Mouse (Mus musculus) intestine, embryonic 15.5 days (tissue): ENCODE data around the gene Dlst. TPM values are rescaled to one million over a fixed set of nuclear protein-coding genes. Genes with fewer than 3 reads are reported as not detected.

Source experiments
- ATAC-seq: fragments of 200-750 bp; cut with Nextera tagmentation; 2 replicates; pipeline ENCODE4 v1.8.0; 2017; ENCODE audit warnings: moderate TSS enrichment, moderate library complexity
- H3K27ac ChIP-seq: fragments of 300-500 bp; sonication (generic); 2 replicates; pipeline ENCODE4 v1.5.1; 2015; ENCODE audit warnings: mild to moderate bottlenecking, inconsistent platforms
- H3K27me3 ChIP-seq: fragments of 300-500 bp; sonication (generic); replicated peaks from 2 replicates; pipeline ENCODE4 v1.6.1; 2015; ENCODE audit warnings: inconsistent platforms
- H3K36me3 ChIP-seq: fragments of 300-500 bp; sonication (generic); 2 replicates; pipeline ENCODE4 v1.6.1; 2015; ENCODE audit warnings: inconsistent platforms
- H3K4me1 ChIP-seq: fragments of 300-500 bp; sonication (generic); replicated peaks from 2 replicates; pipeline ENCODE4 v1.6.1; 2015; ENCODE audit warnings: inconsistent platforms
- H3K4me2 ChIP-seq: fragments of 300-500 bp; sonication (generic); replicated peaks from 2 replicates; pipeline ENCODE4 v1.6.1; 2015; ENCODE audit warnings: mild to moderate bottlenecking, inconsistent platforms
- H3K4me3 ChIP-seq: fragments of 300-500 bp; sonication (generic); replicated peaks from 2 replicates; pipeline ENCODE4 v1.5.1; 2015; ENCODE audit warnings: inconsistent platforms
- H3K9ac ChIP-seq: fragments of 300-500 bp; sonication (generic); 2 replicates; pipeline ENCODE4 v1.6.1; 2015; ENCODE audit warnings: inconsistent platforms
- H3K9me3 ChIP-seq: fragments of 300-500 bp; sonication (generic); 2 replicates; pipeline ENCODE4 v1.6.1; 2016; ENCODE audit warnings: inconsistent platforms
- WGBS: fragments of 180-500 bp; shearing (Covaris S2); methylation state at CpG from one replicate; pipeline ENCODE4 v1.1.7; 2015; 5-methylcytosine and 5-hydroxymethylcytosine counted together
- polyA plus RNA-seq: library from polyadenylated mRNA; unstranded; fragments of >200 nt; fragmentation: Nextera tagmentation; extraction: Ambion mirVana; gene quantifications from 2 replicates; pipeline ENCODE4 v1.2.1, GENCODE M21; 2015

Dlst gene
- polyA plus RNA-seq, 1 experiment from 2014 or later: 117 TPM

DNA sequence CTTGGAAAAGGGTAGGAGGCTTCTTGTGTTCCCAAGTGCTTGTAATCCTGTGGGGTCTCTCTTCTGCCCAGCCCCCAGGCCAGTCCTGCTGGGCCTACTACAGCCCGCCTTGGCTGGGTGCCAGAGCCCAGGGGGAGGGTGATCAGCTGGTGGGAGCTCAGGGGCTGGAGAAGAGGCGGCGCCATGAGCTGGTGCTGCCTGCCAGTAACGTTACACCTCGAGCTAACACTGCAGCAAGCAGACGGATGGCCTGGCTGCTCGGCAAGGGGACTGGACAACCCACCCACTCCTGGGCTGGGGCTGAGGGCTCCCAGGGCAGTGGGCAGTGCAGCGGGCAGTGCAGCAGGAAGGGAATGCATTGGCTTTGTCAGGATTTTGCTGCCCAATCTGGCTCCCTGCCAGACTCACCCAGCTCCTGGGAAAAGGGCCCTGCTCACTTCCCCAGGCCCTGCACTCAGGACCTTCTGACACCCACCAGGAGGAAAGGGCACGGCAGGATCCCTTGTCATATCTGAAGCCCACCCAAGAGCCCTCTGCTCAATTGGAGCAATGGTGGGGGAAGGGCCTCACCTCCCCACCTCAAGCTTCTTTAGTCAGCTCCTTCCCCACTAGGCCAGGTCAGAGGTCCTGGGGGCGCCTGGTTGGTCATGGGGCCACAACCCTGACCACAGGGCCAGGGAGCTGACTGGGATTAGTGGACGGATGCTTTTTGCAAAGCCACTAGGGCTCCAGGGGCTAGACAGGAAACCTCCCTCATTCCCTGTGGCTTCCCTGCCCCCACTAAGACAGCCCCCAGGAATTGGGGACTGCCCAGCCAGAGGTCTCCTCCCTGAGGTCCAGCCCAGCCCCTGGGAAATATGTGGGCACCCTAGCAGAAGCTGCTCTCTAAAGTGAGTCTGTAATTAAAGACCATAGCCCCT, 65.6 kb downstream of the Dlst start:
- peak; percentile 70 for ATAC-seq
- H3K36me3 ChIP-seq: no peaks in the 10 kb centered on the region

GRCm38 (mm10) chr12:85176846-85177523, 66.4 kb downstream of the Dlst start:
- peak; percentile 82 for ATAC-seq
- Histone ChIP-seq H3K9me3 (no peaks in the 10 kb centered on the region), H3K36me3 (no peaks in the 10 kb centered on the region), H3K9ac (peak overlapping the region; percentile 43), H3K4me3 (peak overlapping the region; percentile 41), H3K4me2 (peak overlapping the region; percentile 91), H3K27ac (peak overlapping the region; percentile 44; the same call in 1 of the 2 replicates), H3K27me3 (no peaks in the 10 kb centered on the region; the same call in 1 of the 2 replicates), H3K4me1 (peaks cover 55% of the 10 kb centered on the region)
- 3% methylated on average over 32 of the region's 32 CpGs for WGBS

More for the DNA sequence above, 65.6 kb downstream of the Dlst start:
- no peaks in the 10 kb centered on the region for H3K9me3 ChIP-seq
- no peaks in the 10 kb centered on the region; the same call in 1 of the 2 replicates for H3K27me3 ChIP-seq
- H3K27ac ChIP-seq: peak overlapping the region; percentile 55
- peaks cover 48% of the 10 kb centered on the region for H3K4me1 ChIP-seq
- 25% methylated on average over 11 of the region's 11 CpGs for WGBS
- H3K4me3 ChIP-seq: peak overlapping the region; percentile 41
- peak overlapping the region; percentile 43 for H3K9ac ChIP-seq
- peak overlapping the region; percentile 91 for H3K4me2 ChIP-seq

- ATAC-seq: no peak
- Histone ChIP-seq H3K4me3 (peak within 1 kb of the TSS; percentile 41), H3K36me3 (no peaks in the 10 kb centered on the region), H3K27me3 (no peaks in the 10 kb centered on the region; the same call in 1 of the 2 replicates), H3K27ac (peak within 1 kb of the TSS; percentile 55; the same call in 1 of the 2 replicates), H3K4me1 (peaks cover 58% of the 10 kb centered on the region), H3K9ac (peak within 1 kb of the TSS; percentile 43), H3K9me3 (no peaks in the 10 kb centered on the region), H3K4me2 (peak within 1 kb of the TSS; percentile 91)
- WGBS: 84% methylated on average over 10 of the region's 10 CpGs
Measured at GRCm38 (mm10) chr12:85177740-85178239, 67.2 kb downstream of the Dlst start, which contains the start of gene Pgf. Pgf (minus strand) TSS chr12:85177790.

GRCm38 (mm10) chr12:85178294-85178693, 67.7 kb downstream of the Dlst start:
- Histone ChIP-seq H3K9me3 (no peaks in the 10 kb centered on the region), H3K4me1 (peaks cover 54% of the 10 kb centered on the region), H3K36me3 (no peaks in the 10 kb centered on the region), H3K9ac (no peak overlapping the region), H3K4me2 (no peak overlapping the region), H3K27me3 (no peaks in the 10 kb centered on the region; the same call in 1 of the 2 replicates), H3K4me3 (no peak overlapping the region), H3K27ac (no peak overlapping the region)
- WGBS: 74% methylated on average over 2 of the region's 2 CpGs
- ATAC-seq: no peak

DNA sequence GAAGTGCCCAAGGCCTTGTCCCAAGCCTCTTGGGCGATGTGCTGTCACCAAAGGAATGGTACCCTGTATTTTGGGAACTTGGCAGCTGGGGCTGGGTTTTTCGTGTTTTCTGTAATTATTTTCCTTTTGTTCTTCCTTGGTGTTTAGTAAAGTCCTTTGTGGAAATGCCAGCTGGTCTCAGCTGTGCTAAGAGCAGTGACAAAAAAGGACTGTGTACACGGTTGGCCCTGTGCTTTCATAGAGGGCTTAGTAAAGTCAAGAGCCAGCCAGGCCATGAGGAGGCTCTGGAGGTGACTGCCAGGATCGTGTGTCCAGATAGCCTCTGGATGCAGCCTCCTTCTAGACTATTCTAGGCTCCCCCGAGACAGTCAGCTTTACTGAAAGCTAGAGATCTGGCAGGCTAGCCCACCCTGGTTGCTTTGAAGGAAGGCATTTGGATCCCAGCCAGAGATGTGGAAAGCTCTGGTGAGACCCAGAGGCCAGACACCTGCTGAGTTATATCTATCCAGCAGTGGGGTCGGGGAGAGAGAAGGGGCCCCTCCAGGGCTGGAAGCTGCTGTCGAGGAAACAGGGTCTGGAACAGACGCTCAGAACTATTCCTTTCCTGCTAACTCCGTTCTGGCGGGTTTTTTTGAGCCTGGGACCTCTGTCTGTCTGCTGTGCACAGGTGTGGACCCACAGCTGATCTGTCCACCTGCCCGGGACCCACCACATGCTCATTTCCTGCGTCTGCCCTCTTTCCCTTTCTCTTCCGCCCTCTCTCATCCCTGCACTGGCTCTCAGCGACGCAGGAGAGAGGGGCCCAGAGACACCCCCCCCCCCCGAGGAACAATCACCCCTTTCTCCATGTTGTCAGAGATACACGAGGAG, 71.1 kb downstream of the Dlst start:
- Histone ChIP-seq H3K9me3 (no peaks in the 10 kb centered on the region), H3K27me3 (no peaks in the 10 kb centered on the region; the same call in 1 of the 2 replicates), H3K36me3 (no peaks in the 10 kb centered on the region), H3K4me2 (no peak overlapping the region; the same call in 1 of the 2 replicates), H3K4me3 (no peak overlapping the region), H3K4me1 (peaks cover 30% of the 10 kb centered on the region), H3K9ac (no peak overlapping the region), H3K27ac (0 out of 2 replicates have a peak overlapping the region, but pooled peaks have one; percentile 6)
- ATAC-seq: no peak
- WGBS: 20% methylated on average over 17 of the region's 17 CpGs

- Histone ChIP-seq H3K4me1 (peaks cover 26% of the 10 kb centered on the region), H3K36me3 (no peaks in the 10 kb centered on the region), H3K4me3 (no peak overlapping the region), H3K9me3 (no peaks in the 10 kb centered on the region), H3K27me3 (no peaks in the 10 kb centered on the region; the same call in 1 of the 2 replicates), H3K27ac (no peak overlapping the region), H3K4me2 (no peak overlapping the region), H3K9ac (no peak overlapping the region)
- no peak for ATAC-seq
- WGBS: 26% methylated on average over 8 of the region's 8 CpGs
Measured at GRCm38 (mm10) chr12:85182345-85182643, 71.7 kb downstream of the Dlst start.

DNA sequence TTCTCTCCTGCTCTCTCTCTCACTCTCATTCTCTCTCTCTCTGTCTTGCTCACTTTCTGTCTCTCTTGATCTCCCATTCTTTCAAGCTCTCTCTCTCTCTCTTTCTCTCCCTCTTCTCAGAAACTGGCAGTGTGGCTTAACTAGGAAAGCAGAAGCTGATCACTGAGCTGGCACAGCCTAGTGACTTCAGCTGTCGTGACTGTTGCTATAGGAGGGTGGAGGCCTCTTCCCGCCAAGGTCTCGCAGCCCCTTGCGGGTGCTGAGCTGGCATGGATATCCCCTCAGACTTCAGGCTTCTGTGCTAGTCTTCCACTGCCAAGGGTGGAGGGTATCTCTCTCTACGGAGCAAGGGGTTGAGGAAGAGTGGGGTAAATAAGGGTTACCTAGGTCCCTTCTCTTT, 72.3 kb downstream of the Dlst start:
- H3K4me1 ChIP-seq: peaks cover 21% of the 10 kb centered on the region
- H3K9me3 ChIP-seq: no peaks in the 10 kb centered on the region
- H3K9ac ChIP-seq: no peak overlapping the region
- H3K27me3 ChIP-seq: no peaks in the 10 kb centered on the region; the same call in 1 of the 2 replicates
- H3K27ac ChIP-seq: no peak overlapping the region
- no peak for ATAC-seq
- 74% methylated on average over 5 of the region's 5 CpGs for WGBS
- H3K4me3 ChIP-seq: no peak overlapping the region
- no peak overlapping the region for H3K4me2 ChIP-seq
- H3K36me3 ChIP-seq: no peaks in the 10 kb centered on the region

DNA sequence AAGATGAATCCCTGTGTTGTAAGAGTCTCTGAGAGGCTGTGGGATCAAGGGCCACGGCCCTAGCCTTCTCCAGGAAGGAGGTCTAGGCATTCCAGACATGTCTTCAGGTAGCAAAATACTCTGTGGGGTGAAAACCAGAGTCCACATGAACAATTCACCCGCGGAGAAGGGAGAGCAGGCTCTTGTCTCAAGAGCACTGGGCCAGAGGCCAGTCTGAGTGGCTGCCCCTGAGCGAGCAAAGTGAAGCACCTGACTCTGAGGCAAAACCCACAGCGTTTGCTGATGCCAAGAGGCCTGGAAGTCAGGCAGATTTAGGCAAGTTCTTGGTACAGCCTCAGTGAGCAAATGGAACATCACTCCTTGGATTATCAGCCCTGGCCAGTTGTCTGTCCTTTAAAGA, 73.5 kb downstream of the Dlst start:
- no peaks in the 10 kb centered on the region; the same call in 1 of the 2 replicates for H3K27me3 ChIP-seq
- no peak overlapping the region for H3K9ac ChIP-seq
- ATAC-seq: no peak
- no peak overlapping the region for H3K27ac ChIP-seq
- no peak overlapping the region for H3K4me3 ChIP-seq
- H3K36me3 ChIP-seq: no peaks in the 10 kb centered on the region
- no peaks in the 10 kb centered on the region for H3K9me3 ChIP-seq
- no peak overlapping the region for H3K4me2 ChIP-seq
- WGBS: 67% methylated on average over 5 of the region's 5 CpGs
- H3K4me1 ChIP-seq: peaks cover 21% of the 10 kb centered on the region

Other genes with a start within 250 kb of the Dlst start
- gene Ltbp2, start 234.3 kb upstream of the Dlst start, polyA plus RNA-seq: 0.75 and 1.6 TPM in 2 replicates
- 134 and 141 TPM in 2 replicates for gene Fcf1, start 139.9 kb upstream of the Dlst start, polyA plus RNA-seq
- 8.7 and 9.3 TPM in 2 replicates for gene Arel1, start 139.9 kb upstream of the Dlst start, polyA plus RNA-seq
- 22.1 and 22.6 TPM in 2 replicates for gene Ylpm1, start 114.5 kb upstream of the Dlst start, polyA plus RNA-seq
- 1.9 and 2.1 TPM in 2 replicates for gene Prox2, start 74 bp upstream of the Dlst start, polyA plus RNA-seq
- 2.4 and 2.6 TPM in 2 replicates for gene Rps6kl1, start 40.4 kb downstream of the Dlst start, polyA plus RNA-seq
- gene Pgf, start 67.0 kb downstream of the Dlst start, polyA plus RNA-seq: 15.6 and 15.8 TPM in 2 replicates
- 66.8 and 72.0 TPM in 2 replicates for gene Eif2b2, start 108.6 kb downstream of the Dlst start, polyA plus RNA-seq
- gene Mlh3, start 159.8 kb downstream of the Dlst start, polyA plus RNA-seq: 6.7 and 6.9 TPM in 2 replicates
- gene Acyp1, start 177.6 kb downstream of the Dlst start, polyA plus RNA-seq: 47.6 and 58.2 TPM in 2 replicates
- gene Zc2hc1c, start 177.8 kb downstream of the Dlst start, polyA plus RNA-seq: 1.7 TPM in 2 replicates
- gene Nek9, start 228.5 kb downstream of the Dlst start, polyA plus RNA-seq: 16.2 and 16.7 TPM in 2 replicates